Mouse (Mus musculus) heart, postnatal 0 days (tissue): ENCODE measurements around the gene Cep70.

Source experiments
- CTCF ChIP-seq: IDR thresholded peaks from 2 replicates; pipeline ENCODE4 v1.5.1; 2016; ENCODE audit warnings: antibody characterized with exemption, control low read depth, low read depth
- EP300 ChIP-seq: IDR thresholded peaks from 2 replicates; pipeline ENCODE4 v1.6.1; 2016; ENCODE audit warnings: antibody characterized with exemption, low read depth

DNA sequence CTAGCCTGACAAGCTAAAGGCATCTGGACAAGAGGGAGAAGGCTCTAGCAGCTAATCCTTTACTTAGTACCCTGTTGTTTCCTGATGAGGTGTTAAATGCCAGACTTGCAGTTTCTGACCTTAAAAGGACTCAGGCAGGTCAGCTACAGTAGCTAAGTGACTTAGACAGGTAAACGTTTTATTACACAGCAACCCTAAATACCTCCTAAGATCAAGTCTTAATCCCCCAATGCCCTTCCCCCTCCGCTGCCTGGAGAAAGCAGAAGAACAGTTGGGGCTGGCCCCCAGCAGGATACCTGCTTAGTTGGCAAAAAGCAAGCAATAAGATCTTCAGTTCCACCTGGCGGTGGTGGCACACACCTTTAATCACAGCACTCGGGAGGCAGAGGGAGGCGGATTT, 15.7 kb downstream of the Cep70 start:
- TF ChIP-seq CTCF (no peak), EP300 (no peak)
